Mouse (Mus musculus) stomach, embryonic 16.5 days (tissue): ENCODE measurements at regions not wholly inside any gene's neighbourhood (a gene's known extent, or its start where the extent isn't known, plus 50 kb on each side); places are given as distances from the start of the nearest gene placed in this dataset.

Experiments
- ATAC-seq: fragments of 200-750 bp; cut with Nextera tagmentation; 2 replicates; pipeline ENCODE4 v1.8.0; 2017; ENCODE audit warnings: moderate number of reproducible peaks, moderate TSS enrichment; ENCODE audit not compliant: insufficient read depth, low FRiP score
- H3K27ac ChIP-seq: fragments of 300-500 bp; sonication (generic); 2 replicates; pipeline ENCODE4 v1.5.1; 2014; ENCODE audit warnings: low read length
- H3K27me3 ChIP-seq: fragments of 300-500 bp; sonication (generic); 2 replicates; pipeline ENCODE4 v1.6.1; 2014; ENCODE audit warnings: low read length, control low read depth, mixed read lengths; ENCODE audit not compliant: control insufficient read depth, insufficient read depth
- H3K36me3 ChIP-seq: fragments of 300-500 bp; sonication (generic); 2 replicates; pipeline ENCODE4 v1.6.1; 2014; ENCODE audit warnings: low read length; ENCODE audit not compliant: control insufficient read depth, insufficient read depth
- H3K4me1 ChIP-seq: fragments of 300-500 bp; sonication (generic); 2 replicates; pipeline ENCODE4 v1.6.1; 2014; ENCODE audit warnings: low read length, control low read depth, mixed read lengths; ENCODE audit not compliant: control insufficient read depth, insufficient read depth
- H3K4me2 ChIP-seq: fragments of 300-500 bp; sonication (generic); 2 replicates; pipeline ENCODE4 v1.6.1; 2014; ENCODE audit warnings: low read depth, low read length, mixed read lengths
- H3K4me3 ChIP-seq: fragments of 300-500 bp; sonication (generic); replicated peaks from 2 replicates; pipeline ENCODE4 v1.5.1; 2014; ENCODE audit warnings: mild to moderate bottlenecking, low read length
- H3K9ac ChIP-seq: fragments of 300-500 bp; sonication (generic); 2 replicates; pipeline ENCODE4 v1.6.1; 2014; ENCODE audit warnings: low read length
- H3K9me3 ChIP-seq: fragments of 300-500 bp; sonication (generic); replicated peaks from 2 replicates; pipeline ENCODE4 v1.6.1; 2016; ENCODE audit warnings: low read length, control low read depth; ENCODE audit not compliant: control insufficient read depth
- WGBS: fragments of 180-500 bp; shearing (Covaris S2); extraction: QIAGEN DNeasy Blood & Tissue Kit; methylation state at CpG from one replicate; pipeline ENCODE4 v1.1.7; 2014; 5-methylcytosine and 5-hydroxymethylcytosine counted together

GRCm38 (mm10) chr9:43682102-43682501 lies 61.7 kb upstream of the Nectin1 start:
- no peak for ATAC-seq
- Histone ChIP-seq H3K4me1 (no peaks in the 10 kb centered on the region), H3K27me3 (no peaks in the 10 kb centered on the region), H3K9me3 (no peaks in the 10 kb centered on the region), H3K4me3 (no peak overlapping the region), H3K9ac (no peak overlapping the region), H3K4me2 (no peak overlapping the region), H3K36me3 (no peaks in the 10 kb centered on the region), H3K27ac (no peak overlapping the region)
- 64% methylated on average over 5 of the region's 5 CpGs for WGBS

- no peak for ATAC-seq
- no peak overlapping the region for H3K9ac ChIP-seq
- H3K4me2 ChIP-seq, result no peak overlapping the region
- H3K27ac ChIP-seq, result no peak overlapping the region
- no peaks in the 10 kb centered on the region for H3K9me3 ChIP-seq
- no peaks in the 10 kb centered on the region for H3K27me3 ChIP-seq
- no peaks in the 10 kb centered on the region for H3K4me1 ChIP-seq
- no peak overlapping the region for H3K4me3 ChIP-seq
- 77% methylated on average over 5 of the region's 5 CpGs for WGBS
- no peaks in the 10 kb centered on the region for H3K36me3 ChIP-seq
Measured at GRCm38 (mm10) chr9:43684596-43684995, 59.2 kb upstream of the Nectin1 start.

GRCm38 (mm10) chr9:43692015-43692414 lies 51.8 kb upstream of the Nectin1 start:
- no peak overlapping the region for H3K4me3 ChIP-seq
- H3K36me3 ChIP-seq, result no peaks in the 10 kb centered on the region
- H3K9me3 ChIP-seq, result no peaks in the 10 kb centered on the region
- no peak overlapping the region for H3K4me2 ChIP-seq
- H3K4me1 ChIP-seq, result no peaks in the 10 kb centered on the region
- no peaks in the 10 kb centered on the region for H3K27me3 ChIP-seq
- H3K27ac ChIP-seq, result no peak overlapping the region
- no peak overlapping the region for H3K9ac ChIP-seq
- 85% methylated on average over 1 of the region's 1 CpGs for WGBS
- ATAC-seq, result no peak

GRCm38 (mm10) chr9:43692538-43692937 lies 51.2 kb upstream of the Nectin1 start:
- no peaks in the 10 kb centered on the region for H3K9me3 ChIP-seq
- H3K9ac ChIP-seq, result no peak overlapping the region
- H3K27ac ChIP-seq, result no peak overlapping the region
- no peaks in the 10 kb centered on the region for H3K36me3 ChIP-seq
- H3K4me3 ChIP-seq, result no peak overlapping the region
- ATAC-seq, result no peak
- H3K4me1 ChIP-seq, result no peaks in the 10 kb centered on the region
- 81% methylated on average over 10 of the region's 10 CpGs for WGBS
- H3K4me2 ChIP-seq, result no peak overlapping the region
- no peaks in the 10 kb centered on the region for H3K27me3 ChIP-seq
